Mouse (Mus musculus) CH12.LX (cell line): ENCODE data around the gene Uvrag.

ENCODE experiments used
- CHD1 ChIP-seq: IDR thresholded peaks from 2 replicates; pipeline ENCODE4 v1.6.1; 2012; ENCODE audit warnings: low read depth, low read length, improper control_type of control experiment, inconsistent platforms
- CTCF ChIP-seq, 2 experiments: IDR thresholded peaks in 1 of 2; conservative IDR thresholded peaks in 1 of 2; 2 replicates each; pipeline ENCODE4 v1.5.1; 2011 to 2012; ENCODE audit warnings: low read depth in 2 of 2, low read length in 2 of 2, improper control_type of control experiment in 1 of 2, inconsistent platforms in 1 of 2, mild to moderate bottlenecking in 1 of 2, moderate library complexity in 1 of 2
- EP300 ChIP-seq: IDR thresholded peaks from 2 replicates; pipeline ENCODE4 v1.6.1; 2011; ENCODE audit warnings: low read length, improper control_type of control experiment
- IRF4 ChIP-seq: IDR thresholded peaks from 2 replicates; pipeline ENCODE4 v1.6.1; 2014; ENCODE audit warnings: low read depth, mild to moderate bottlenecking, inconsistent platforms, low read length, improper control_type of control experiment
- KAT2A ChIP-seq: IDR thresholded peaks from 2 replicates; pipeline ENCODE4 v1.6.1; 2012; ENCODE audit warnings: low read length, improper control_type of control experiment, inconsistent platforms; ENCODE audit not compliant: insufficient replicate concordance
- MAFK ChIP-seq: IDR thresholded peaks from 2 replicates; pipeline ENCODE4 v1.6.1; 2011; ENCODE audit warnings: low read length, improper control_type of control experiment; ENCODE audit not compliant: insufficient replicate concordance
- NELFE ChIP-seq: IDR thresholded peaks from 2 replicates; pipeline ENCODE4 v1.6.1; 2011; ENCODE audit warnings: low read depth, low read length, improper control_type of control experiment
- POLR2A ChIP-seq: IDR thresholded peaks from 2 replicates; pipeline ENCODE4 v1.6.1; 2011; ENCODE audit warnings: low read depth, mild to moderate bottlenecking, improper control_type of control experiment, low read length
- SIN3A ChIP-seq: IDR thresholded peaks from 2 replicates; pipeline ENCODE4 v1.6.1; 2012; ENCODE audit warnings: low read length, improper control_type of control experiment, inconsistent platforms
- SMC3 ChIP-seq: IDR thresholded peaks from 2 replicates; pipeline ENCODE4 v1.6.1; 2011; ENCODE audit warnings: low read depth, low read length, improper control_type of control experiment
- TCF12 ChIP-seq: IDR thresholded peaks from 2 replicates; pipeline ENCODE4 v1.6.1; 2014; ENCODE audit warnings: low read depth, mild to moderate bottlenecking, inconsistent platforms, low read length, improper control_type of control experiment

DNA sequence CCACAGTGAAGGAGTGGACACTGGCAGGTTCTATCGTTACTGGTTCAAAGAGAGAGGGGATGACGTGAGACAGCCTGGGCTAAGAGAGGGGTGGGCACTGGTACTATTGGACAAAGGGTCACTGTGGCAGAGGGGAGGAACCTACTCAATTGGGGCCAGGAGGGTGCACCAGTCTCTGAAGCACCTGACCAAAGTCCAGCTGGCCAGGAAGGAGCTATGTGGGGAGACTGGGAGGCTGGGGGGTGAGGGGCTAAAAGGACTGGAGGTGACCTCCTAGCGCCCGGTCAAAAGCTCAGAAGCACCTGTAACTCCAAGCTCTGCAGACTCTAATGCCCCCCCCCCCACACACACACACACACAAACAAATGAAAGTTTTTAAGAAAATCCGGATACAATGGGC lies 65.8 kb downstream of the Uvrag start:
- TF ChIP-seq MAFK (no peak), SMC3 (no peak), CTCF (conservative IDR thresholded peaks at IDR 0.05 in 1 of 2, IDR thresholded peaks at IDR 0.05 in 1 of 2; ENCODE audit: low read depth in 2 of 2, low read length in 2 of 2) (no peak), POLR2A (no peak), CHD1 (no peak), KAT2A (no peak), TCF12 (no peak), EP300 (no peak), SIN3A (no peak), NELFE (no peak), IRF4 (no peak)
